Mouse (Mus musculus): ENCODE results near the gene Gm14391. TPM values are rescaled to one million over a fixed set of nuclear protein-coding genes. Genes with fewer than 3 reads are reported as not detected.
"Not testable (repeated sequence)": the region's sequence is repeated elsewhere in the genome, so short reads cannot be mapped to it uniquely, and the experiment has no call there.

Gm14391 gene
- 10 to 100 TPM; 33.5 to 47.8 TPM for total RNA-seq (2021)
- long read RNA-seq, experiment 1, partial matches to known transcripts, result 0 of 7 reads
- long read RNA-seq, experiment 1, other reads (novel, unspliced or antisense), result 6 of 7 reads
- long read RNA-seq, experiment 2, transcript Gm14391-202 (4 exons, 965 nt), result major isoform, 8 of 20 reads
- long read RNA-seq, experiment 2, partial matches to known transcripts, result 0 of 20 reads
- long read RNA-seq, experiment 2, other reads (novel, unspliced or antisense), result 8 of 20 reads

DNA sequence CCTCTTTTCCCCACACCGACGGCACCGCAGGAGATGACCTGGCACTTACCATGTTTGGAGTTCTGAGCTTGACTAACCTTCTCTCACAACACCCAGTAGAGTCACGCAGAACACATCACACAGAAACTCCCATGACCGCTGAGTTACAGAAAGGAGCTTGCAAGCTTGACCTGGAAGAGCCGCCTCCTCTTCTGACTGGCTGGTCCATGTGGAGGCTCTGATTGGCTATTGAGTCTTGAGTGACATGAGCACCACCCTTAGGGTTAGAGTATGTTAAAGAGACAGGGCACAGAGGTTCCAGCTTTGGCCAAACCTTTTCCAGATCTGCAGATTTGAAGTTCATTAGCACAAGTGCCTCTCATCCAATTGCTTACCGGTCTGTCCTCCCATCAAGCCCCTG is at the start of gene Gm14391:
Gene Gm14391, minus strand, starts transcription at position 186 of the 400 bp plus-strand sequence.
- DNase-seq; intact Hi-C loops (cut with DNase I): not testable (repeated sequence)

DNA sequence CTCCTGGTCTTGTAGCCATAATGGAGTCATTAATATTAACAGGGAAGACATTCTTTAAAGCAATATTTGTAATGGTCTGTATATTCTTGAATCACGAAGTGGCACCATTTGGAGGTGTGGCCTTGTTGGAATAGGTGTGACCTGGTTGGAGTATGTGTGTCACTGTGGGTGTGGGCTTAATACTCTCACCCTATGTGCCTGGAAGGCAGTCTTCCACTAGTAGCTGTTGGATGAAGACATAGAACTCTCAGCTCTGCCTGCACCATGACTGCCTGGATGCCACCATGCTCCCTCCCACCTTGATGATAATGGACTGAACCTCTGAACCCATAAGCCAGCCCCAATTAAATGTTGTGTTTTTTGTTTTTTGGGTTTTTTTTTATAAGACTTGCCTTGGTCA is 27.7 kb downstream of the Gm14391 start:
- intact Hi-C loops (cut with DNase I); DNase-seq: not testable (repeated sequence)

DNA sequence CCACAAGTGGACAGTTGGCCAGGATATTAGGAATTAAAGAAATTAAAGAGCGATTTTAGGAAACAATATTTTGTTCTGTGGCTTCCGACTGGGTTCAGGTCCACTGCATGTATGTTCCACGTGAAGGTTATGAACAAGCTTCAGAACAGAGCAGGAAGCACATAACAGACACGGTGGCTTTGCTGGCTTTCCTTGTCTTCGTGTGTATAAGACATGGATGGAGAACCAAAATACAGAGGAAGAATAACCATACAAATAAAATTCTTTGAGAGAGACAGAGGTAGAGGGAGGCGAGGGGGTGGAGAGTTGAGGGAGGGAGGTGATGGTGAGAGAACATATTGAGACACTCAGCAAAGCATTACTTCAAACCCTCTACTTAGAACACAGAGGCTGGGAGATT is 30.4 kb downstream of the Gm14391 start:
- intact Hi-C loops (cut with DNase I), result no loop called here
- DNase-seq, result no peak

DNA sequence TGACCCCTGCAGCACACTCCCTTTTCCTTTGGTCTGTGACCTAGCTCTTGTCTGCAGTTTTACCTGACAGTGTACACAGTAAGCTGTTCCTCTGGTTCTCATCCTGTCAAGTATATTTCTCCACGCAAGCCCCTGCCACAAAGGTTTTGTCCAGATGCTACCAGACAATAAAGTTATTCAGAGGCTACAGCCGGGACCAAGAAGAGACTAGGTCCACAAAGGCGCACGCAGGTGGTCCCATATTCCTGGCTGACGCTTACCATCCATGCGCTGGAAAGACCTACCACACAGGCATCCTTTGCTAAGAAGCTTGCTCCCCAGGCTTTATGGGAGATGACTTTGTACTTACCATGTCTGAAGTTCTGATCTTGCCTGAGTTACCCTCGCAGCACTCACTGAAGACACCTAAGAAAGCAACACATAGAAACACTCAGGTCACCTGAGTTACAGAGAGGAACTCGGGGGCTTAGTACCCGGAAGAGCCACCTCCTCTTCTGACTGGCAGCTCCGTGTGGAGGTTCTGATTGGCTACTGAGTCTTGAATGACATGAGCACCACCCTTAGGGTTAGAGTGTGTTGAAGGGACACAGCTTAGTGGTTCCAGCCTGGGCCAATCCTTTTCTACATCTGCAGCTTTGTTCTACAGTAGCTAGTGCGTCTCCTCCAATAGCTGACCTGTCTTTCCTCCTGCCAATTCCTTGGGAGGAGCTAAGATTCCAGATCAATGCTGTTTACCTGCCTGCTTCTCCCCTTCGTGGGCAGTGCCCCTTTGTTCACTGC is 31.1 kb downstream of the Gm14391 start, which contains the start of gene Gm14443:
Gene Gm14443, minus strand, starts transcription at position 471 of the 780 bp plus-strand sequence.
- intact Hi-C loops (cut with DNase I), result not testable (repeated sequence)

DNA sequence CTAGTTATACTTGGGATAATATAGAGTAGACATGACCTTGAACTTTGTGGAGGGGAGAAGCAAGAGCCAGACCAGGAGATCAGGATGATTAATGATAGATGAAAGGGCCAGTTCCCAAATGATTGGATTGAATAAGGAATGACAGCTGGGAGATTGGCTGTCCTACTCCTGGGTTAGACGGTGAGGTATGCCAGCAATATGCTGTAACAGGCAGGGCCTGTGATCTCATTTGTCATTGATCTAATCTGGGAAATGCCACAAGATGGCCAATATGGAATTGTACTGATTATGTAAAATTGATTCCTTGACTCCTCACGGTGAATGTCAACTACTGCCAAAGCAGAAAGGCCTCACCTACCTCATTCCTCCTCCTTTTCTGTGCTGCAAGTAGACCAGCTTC is 32.7 kb downstream of the Gm14391 start:
- intact Hi-C loops (cut with DNase I), result not testable (repeated sequence)

More for the DNA sequence above, 31.1 kb downstream of the Gm14391 start, which contains the start of gene Gm14443:
- DNase-seq, result not testable (repeated sequence)

DNA sequence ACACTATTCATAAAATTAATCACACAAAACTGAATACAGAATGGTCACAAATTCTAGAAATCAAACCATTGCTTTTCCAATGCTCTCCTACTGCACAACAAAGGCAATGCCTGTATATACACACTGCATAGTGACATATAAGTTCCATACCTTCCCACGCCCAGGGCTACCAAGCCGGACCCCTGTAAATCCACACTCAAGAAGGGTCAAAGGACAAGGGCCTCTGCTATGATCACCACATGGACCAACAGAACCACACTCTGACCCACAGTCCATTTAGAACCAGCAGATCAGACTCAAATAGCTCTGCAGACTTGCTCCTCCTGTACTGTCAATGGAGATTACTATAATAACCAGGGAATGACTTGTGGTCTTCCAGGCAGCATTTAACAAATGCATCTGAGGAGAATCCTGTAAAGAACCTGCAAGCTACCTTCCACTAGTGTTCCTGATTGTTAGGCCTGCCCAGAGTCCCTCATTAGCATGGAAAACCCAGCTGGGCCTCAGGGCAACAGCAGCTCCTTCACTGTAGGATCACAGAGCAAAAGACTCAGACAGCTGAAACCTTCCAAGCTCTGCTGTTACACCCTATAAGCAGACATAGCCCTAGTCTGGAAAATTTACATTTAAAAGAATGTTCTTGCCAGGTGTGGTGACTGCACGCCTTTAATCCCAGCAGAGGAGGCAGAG is 33.7 kb downstream of the Gm14391 start:
- DNase-seq; intact Hi-C loops (cut with DNase I): not testable (repeated sequence)

More for the DNA sequence above, 32.7 kb downstream of the Gm14391 start:
- DNase-seq, result not testable (repeated sequence)

DNA sequence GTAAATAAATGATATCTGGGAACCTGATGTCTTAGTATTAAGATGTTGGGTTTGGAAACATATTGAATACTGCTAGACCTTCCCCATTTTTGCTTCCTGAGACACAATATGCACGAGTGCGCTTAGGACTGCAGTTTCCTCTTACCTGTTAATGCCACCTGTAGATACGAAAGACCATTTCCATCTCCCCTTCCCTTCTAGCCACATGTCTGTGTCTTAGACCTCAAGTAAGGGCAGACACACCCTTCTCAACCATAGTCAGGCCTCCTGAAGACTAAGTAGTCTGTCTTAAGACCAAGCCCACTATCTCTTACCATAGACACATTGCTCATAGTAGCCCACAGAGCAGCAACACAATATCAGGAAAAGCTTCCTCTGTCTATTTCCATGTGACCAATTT is 34.6 kb downstream of the Gm14391 start:
- intact Hi-C loops (cut with DNase I), result no loop called here
- DNase-seq, result no peak

DNA sequence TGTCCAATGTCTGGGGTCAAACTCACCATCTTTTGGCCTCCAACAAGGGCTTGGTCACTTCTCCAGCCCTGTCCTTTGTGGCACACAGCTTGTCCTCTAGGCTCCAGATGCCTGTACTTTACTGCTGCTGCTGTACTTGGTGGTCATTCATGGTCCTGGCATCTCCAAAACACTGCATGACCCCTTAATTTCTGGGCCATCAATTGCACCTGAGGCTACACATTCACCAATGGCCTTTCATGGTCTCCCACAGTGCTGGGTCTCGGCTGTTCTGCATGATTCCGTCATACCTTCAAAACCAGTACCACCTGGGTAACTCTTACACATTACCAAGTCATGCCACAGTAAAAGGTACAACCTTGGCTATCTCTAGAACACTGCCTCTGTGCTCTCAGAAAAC is 39.8 kb downstream of the Gm14391 start:
- DNase-seq; intact Hi-C loops (cut with DNase I): not testable (repeated sequence)

DNA sequence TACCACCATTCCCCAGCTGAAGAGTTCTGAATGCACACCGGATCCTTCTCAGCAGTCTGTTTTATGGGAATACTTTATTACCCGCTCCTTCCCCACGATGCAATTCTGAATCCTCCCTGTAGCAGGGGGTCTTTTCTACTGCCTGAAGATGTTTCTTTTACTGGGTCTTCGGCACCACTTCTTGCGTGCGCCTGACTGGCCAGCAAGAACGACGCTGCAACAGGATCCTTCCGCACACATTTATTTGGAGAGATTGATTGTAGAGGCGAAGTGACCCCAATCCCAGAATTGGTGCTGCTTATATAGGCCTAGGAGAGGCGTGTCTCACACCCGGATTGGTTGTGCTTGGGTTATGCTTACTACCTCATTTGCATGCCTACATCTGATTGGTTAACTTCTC is 41.6 kb downstream of the Gm14391 start:
- DNase-seq; intact Hi-C loops (cut with DNase I): not testable (repeated sequence)

DNA sequence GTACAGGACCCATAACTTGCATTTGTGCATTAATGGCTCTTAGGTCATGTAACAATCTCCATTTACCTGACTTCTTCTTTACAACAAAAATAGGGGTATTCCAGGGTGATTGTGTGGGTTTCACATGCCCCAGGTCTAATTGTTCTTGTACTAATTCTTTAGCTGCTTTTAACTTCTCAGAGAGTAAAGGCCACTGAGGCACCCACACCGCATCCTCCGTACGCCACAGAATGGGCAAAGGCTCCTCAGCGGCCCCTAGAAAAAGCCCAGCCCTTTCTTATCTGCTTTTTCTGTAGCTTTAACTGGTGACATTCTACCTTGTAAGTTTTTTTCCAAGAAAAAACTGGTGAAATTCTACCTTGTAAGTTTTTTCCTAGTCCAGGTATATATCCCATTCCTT is 45.3 kb downstream of the Gm14391 start:
- intact Hi-C loops (cut with DNase I); DNase-seq: not testable (repeated sequence)

DNA sequence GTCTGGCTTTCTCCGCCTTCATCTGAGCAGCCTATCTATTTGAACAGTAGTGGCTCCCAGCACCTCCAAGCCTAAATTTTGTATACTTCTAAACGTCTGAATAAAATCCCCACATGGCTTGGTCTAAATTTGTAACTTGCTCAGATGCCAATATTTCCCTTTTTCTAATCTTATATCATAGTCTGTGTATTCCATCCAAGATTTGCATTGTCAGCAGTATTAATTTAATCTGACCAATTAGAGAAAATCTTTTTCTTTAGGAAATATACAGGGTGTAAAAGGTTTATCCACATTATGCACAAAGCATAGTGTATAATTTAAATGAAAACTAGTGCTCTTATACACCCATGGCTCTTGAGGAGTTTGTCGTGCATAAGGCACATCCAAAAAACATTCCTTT is 48.1 kb downstream of the Gm14391 start:
- intact Hi-C loops (cut with DNase I), result no loop called here
- no peak for DNase-seq

DNA sequence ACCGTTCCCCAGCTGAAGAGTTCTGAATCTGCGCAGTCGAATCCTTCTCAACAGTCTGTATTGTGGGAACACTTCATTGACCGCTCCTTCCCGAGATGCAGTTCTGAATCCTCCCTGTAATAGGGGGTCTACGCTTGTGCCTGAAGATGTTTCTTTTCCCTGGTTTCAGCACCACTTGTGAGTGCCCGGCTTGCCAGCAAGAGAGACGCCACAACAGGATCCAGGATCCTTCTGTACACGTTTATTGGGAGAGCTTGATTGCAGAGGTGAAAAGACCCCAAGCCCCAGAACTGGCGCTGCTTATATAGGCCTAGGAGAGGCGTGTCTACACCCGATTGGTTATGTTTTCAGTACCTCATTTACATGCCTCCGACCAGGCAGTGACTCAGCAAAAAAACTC is 50.0 kb downstream of the Gm14391 start:
- DNase-seq, result no peak
- intact Hi-C loops (cut with DNase I), result no loop called here

DNA sequence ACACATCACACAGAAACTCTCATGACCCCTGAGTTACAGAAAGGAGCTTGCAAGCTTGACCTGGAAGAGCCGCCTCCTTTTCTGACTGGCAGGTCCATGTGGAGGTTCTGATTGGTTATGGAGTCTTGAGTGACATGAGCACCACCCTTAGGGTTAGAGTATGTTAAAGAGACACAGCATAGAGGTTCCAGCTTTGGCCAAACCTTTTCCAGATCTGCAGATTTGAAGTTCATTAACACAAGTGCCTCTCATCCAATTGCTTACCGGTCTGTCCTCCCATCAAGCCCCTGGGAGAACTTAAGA is 64.8 kb downstream of the Gm14391 start, which contains the start of gene Gm14399:
Gene Gm14399, minus strand, starts transcription at position 20 of the 303 bp plus-strand sequence.
- not testable (repeated sequence) for DNase-seq

DNA sequence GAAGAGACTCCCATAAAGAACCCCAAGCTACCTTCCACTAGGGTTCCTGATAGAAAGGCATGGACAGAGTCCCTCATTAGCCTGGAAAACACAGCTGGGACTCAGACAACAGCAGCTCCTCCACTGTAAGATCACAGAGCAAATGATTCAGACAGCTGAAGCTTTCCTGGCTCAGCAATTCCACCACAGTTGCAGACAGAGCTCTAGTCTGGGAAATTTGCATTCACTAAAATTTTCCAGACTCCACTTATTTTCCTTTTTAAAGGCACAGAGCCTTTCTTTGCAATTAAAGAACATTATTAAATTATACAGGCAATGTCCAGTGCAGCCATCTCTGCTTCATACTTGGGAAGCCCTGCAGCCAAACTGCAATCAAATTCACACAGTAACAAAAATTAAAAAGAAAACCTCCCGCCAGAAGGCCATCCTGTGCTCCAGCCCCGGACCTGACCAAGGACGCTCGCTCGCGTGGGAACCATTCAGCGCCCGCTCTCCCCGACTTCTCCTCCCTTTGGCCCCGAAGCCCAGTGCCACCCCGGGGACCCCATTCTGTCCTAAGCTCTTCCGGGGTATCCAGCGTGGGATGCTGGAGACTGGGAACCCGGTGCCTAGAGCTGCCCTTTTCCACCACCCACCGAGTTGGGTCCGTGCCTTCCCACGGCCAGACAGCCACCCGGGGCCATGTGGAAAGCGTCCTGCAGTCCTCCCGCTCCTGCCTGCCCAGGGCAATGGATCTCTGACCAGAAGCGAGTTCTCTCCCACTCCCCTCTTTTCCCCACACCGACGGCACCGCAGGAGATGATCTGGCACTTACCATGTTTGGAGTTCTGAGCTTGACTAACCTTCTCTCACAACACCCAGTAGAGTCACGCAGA is 65.4 kb downstream of the Gm14391 start:
- intact Hi-C loops (cut with DNase I), result not testable (repeated sequence)
- DNase-seq, result peak in 1 of 2 experiments; percentile 29

More for the DNA sequence above, 64.8 kb downstream of the Gm14391 start, which contains the start of gene Gm14399:
- intact Hi-C loops (cut with DNase I), result not testable (repeated sequence)

Other genes starting within 250 kb of the Gm14391 start
- gene Gm14444, start 196.7 kb downstream of the Gm14391 start, total RNA-seq (2021), result under 1 TPM in 1 of 2 experiments, not detected in 1; 0.31 TPM
- gene Gm14393, start 139.1 kb downstream of the Gm14391 start, total RNA-seq (2021), result under 1 TPM in 1 of 2 experiments, not detected in 1; 0.94 TPM
- gene Gm14399, start 64.9 kb downstream of the Gm14391 start, total RNA-seq (2021), result 1 to 10 TPM; 5.4 to 7.7 TPM
- under 1 TPM; 0.47 to 0.74 TPM for gene Gm14443, start 31.0 kb downstream of the Gm14391 start, total RNA-seq (2021)
- 1 to 10 TPM; 5.8 to 8.9 TPM for gene Gm14440, start 68.2 kb upstream of the Gm14391 start, total RNA-seq (2021)
- gene Gm4631, start 131.3 kb upstream of the Gm14391 start, total RNA-seq (2021), result 10 to 100 TPM; 26.3 to 33.8 TPM
- gene Zfp968, start 165.5 kb upstream of the Gm14391 start, total RNA-seq (2021), result 1 to 10 TPM; 2.8 to 4.8 TPM
- gene Gm4724, start 228.9 kb upstream of the Gm14391 start, total RNA-seq (2021), result 1 to 10 TPM in 1 of 2 experiments, not detected in 1; 3.7 TPM

All from gastrocnemius, postnatal 36 days (tissue).